Mouse (Mus musculus): ENCODE results near the gene Get4. TPM values are rescaled to one million over a fixed set of nuclear protein-coding genes. Genes with fewer than 3 reads are reported as not detected.

Get4 gene
- polyA plus RNA-seq (2017; shearing (Covaris generic)) = 10.5 TPM

DNA sequence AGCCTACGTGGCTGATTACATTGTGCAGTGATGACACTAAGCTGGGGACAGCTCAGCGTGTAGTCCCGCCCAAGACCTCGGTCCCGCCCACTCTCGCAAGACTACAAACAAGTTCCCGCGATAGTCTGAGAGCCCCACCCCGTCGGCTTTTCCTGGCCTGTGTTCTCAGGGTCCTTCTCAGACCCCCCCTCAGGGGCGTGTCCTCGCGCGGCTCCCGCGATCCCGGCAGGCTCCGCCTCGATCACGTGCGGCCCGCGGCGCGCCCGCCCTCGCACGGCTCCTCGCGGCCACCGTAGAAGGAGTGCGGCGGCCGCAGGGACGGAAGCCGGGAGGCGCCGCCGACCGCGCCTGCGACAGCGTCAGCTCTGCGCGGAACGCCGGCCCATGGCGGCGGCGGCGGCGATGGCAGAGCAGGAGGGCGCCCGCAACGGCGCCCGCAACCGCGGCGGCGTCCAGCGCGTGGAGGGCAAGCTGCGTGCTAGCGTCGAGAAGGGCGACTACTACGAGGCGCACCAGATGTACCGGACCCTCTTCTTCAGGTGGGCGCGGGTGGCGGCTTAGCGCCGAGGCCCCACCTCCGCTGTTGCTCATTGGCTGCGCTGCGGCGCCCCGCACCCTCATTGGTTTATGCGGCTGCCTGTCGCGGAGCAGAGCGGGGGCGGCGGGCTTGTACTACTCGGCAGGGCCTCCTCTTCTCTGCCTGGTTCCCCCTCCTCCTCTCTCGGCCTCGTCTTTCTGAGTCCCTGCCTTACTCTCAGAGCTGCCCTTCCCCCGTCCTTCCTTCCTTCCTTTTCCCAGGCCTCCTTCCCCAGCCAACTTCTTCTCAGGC, at the start of gene Get4:
Gene Get4 (plus strand): TSS at position 244 of the 829 bp plus-strand sequence.

Other genes starting within 250 kb of the Get4 start
- 2.1 TPM for gene Prkar1b, start 102.3 kb upstream of the Get4 start, polyA plus RNA-seq (2017; shearing (Covaris generic))
- gene Dnaaf5, start 102.1 kb upstream of the Get4 start, polyA plus RNA-seq (2017; shearing (Covaris generic)) = 10.6 TPM
- 60.8 TPM for gene Sun1, start 51.7 kb upstream of the Get4 start, polyA plus RNA-seq (2017; shearing (Covaris generic))
- gene Adap1, start 73.3 kb downstream of the Get4 start, polyA plus RNA-seq (2017; shearing (Covaris generic)) = 1.7 TPM
- gene Cox19, start 99.1 kb downstream of the Get4 start, polyA plus RNA-seq (2017; shearing (Covaris generic)) = 49.7 TPM
- gene Cyp2w1, start 100.3 kb downstream of the Get4 start, polyA plus RNA-seq (2017; shearing (Covaris generic)) = not detected
- gene Gpr146, start 125.4 kb downstream of the Get4 start, polyA plus RNA-seq (2017; shearing (Covaris generic)) = 9.7 TPM
- gene C130050O18Rik, start 153.0 kb downstream of the Get4 start, polyA plus RNA-seq (2017; shearing (Covaris generic)) = 0.26 TPM
- not detected for gene Gper1, start 170.8 kb downstream of the Get4 start, polyA plus RNA-seq (2017; shearing (Covaris generic))
- 9.1 TPM for gene 3110082I17Rik, start 208.2 kb downstream of the Get4 start, polyA plus RNA-seq (2017; shearing (Covaris generic))
- gene Zfand2a, start 232.2 kb downstream of the Get4 start, polyA plus RNA-seq (2017; shearing (Covaris generic)) = 19.7 TPM

Measured in CD4-positive, CD25-positive, alpha-beta regulatory T cell, adult 9 weeks (primary cell).